Mouse (Mus musculus): ENCODE measurements around the gene Phospho1.

Phospho1 gene

DNA sequence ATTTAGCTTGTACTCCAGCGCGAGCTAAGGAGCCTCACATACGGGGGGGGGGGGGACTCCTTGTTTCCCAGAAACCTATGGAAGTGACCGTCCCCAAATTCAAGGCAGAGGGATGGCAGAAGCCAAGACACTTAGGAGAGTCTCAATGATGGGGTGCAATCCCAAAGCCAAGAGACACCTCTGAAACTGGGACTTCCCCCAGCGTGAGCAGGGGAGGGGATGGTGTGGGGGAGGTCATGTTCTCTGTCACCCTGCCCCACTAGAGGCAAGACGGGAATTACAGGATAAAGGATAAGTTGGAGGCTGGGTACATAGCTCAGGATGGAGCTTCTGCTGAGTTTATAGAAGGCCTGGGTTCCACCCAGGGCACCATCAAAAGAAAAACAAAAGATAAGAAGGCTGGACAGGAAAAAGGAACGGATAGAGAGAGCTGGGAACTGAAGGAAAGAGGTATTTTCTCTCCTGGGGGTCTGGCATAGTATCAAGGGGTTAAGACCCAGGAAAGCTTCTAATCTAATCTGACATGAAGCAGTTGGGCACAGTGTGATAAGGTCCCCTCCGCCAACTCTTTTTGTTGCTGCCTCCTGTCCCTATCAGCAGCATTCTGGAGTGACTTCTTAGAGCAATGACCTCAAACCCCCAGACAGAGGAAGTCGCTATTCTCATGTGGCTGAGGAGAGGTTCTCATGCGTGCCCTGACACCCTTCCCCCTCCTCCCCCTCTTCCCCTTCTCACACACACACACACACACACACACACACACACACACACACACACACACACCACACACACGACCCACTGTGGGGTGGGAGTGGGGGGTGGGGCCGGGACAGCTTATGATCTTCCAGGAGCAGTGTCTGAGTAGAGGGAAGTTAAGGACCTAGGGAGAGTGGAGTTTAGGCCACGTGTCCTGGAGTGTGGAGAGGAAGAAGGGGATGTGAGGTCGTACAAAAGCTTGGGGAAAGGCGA, 10.7 kb downstream of the Phospho1 start:
- DNase-seq = peak; percentile 50

DNA sequence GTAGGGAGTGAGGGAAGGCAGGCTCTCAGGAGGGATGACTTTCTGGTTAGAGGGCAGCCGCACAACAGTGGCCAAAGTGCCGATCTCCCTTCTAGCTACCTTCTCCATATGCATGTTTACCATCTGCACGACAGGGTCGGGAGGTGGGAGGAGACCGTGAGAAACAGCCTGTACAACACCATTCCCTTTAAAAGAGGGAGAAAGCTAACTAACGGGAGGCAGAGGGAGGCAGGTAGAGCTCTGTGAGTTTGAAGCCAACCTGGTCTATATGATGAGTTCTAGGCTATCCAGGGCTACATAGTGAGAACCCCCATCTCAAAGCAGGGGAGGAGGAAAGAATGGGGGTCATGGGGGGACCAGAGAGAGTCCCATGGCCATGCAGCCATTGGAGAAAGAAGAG, 11.5 kb downstream of the Phospho1 start:
- no peak for DNase-seq

DNA sequence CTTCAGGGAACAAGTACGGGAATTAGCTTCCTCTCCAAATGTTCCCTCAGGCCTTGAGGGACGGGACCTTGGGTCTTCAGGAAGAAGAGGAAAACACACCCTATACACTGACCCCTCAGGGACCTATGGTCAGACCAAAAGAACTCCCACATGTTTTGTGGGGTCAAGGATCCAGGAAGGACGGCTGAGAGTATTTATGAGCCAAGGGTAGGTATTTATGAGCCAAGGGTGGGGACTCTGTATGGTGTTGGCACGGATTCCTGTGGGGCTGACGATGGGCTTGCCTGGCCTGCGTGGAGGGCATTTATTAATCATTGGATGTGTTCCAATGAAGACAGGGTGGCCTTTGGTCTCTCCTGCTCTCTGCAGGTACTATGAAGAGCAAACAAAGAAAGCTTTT, 12.1 kb downstream of the Phospho1 start:
- peak; percentile 31 for DNase-seq

DNA sequence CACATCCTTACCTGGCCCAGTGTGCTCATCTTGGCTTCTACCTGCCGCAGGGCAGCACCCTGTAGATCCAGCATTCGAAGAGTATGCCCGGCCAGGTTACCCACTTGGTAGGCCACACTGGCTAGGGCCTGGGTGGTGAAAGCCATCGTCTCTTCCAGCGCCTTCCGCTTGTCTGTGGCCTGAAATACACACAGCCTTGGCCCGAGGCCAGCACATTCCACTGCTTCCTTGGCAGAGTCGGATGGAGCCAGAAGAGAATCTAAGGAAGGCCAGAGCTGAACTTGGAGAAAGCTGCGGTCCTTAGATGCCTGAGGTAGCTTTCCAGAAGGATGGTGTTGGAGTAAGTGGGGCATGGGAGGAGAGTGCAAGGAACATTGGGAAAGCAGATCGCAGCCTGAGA, 12.8 kb downstream of the Phospho1 start, which contains the start of gene Gngt2:
Gngt2 (plus strand) TSS at position 158 of the 400 bp plus-strand sequence.
- DNase-seq = peak; percentile 94

DNA sequence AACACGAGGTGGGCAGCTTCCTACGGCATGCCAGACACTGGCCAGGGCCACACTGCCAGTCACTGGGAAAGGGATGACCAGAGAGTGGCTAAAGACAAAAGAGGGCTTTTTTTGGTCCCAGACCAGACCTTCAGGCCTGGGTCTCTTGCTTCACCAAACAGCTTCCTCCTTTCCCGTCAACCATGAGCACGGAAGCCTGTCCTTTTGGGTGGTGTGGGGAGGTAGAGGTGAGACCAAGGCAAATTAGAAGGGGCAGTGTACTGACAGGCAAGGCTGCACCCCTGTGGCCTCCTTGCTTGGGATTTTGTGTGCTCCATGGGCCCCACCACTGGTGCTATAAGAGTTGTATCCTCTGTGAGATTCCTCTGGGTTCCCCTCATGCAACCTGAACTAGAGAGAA, 14.3 kb downstream of the Phospho1 start:
- DNase-seq = no peak

DNA sequence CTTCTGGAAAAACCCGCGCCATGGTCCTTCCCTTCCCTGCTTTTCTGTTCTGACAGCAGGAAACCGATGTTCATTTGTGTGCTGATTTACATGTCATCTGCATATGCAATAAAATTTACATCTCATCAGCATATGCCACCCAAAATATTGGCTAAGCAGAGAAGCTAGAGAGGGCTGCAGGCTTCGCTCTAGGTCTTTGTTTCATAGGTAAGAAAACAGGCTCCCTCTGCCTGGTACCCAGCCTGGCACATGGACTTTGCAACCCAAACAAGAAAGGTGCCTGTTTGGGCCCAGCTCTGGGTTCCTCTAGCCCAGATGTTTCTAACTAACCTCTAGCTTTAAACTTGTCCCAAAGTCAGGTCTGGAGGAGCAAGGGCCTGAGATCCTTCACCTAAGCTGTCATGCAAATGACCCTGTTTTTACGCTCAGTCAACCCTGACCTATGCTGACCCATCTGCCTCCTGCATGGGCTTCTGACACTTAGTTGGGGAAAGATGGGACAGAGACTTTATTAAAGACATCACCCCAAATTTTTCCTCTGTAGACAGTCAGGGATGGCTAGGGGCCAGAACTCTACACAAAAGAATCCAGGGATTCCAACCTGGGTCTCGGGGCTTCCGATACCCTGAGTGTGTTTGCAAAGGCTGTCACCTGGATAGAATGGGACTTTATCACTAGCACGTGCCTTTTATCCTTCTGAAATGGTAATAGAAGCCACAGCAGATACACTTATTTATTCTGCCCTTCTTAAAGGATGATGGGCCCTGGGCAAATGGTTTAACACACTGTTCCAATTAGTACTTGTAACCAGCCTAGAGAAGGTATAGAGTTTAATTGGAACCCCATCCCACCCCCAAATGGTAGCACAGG, 14.9 kb downstream of the Phospho1 start:
- no peak for DNase-seq

DNA sequence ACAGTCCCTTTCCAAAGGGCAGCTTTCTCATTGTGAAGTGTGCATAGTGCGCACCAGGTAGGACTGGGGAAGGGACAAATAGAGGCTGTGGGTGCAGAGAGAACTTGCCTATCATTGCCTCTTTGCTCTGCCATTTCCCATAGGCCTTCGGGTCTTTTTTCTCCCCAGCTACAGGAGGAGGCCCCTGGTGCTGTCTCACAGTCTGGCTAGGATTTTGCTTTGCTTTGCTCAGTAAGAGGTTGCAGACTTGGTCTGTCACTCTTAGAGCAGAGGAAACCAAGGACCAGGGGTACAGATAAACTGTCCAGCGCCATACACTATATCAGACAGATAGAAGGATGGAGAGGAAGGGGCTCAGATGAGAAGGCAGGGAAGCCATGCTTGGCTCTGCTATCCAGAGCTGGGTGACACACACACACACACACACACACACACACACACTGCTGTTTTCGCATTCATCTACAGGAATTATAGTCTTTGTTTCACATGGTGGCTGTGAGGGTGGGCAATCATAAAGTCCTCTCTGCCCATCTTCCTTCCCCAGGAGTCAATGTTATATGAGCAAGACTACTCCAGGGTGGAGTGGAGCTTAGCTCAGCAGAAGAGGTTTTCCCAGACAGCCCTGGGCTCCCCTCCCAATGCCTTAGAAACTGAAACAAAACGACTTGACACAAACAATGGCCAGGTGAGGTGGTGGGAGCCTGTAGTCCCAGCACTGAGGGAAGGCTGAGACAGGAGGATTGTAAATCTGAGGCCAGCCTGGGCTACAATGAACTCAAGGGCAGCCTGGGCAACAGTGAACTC, 16.6 kb downstream of the Phospho1 start:
- DNase-seq = no peak

DNA sequence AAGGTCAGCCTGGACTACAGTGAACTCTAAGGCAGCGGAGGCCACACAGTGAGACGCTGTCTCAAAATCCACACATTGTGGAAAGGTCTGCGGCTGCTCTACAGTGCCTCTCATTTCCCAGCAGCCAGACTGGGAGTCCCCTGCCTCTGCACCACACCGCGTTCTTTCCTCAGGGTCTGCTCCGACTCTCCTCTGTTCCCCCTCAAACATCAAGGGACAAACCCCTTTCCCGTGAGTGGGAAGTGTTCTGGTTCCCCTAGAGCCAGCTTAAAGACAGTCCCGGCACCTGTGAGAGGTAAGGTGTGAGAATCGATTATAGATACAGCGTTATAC, 17.2 kb downstream of the Phospho1 start:
- DNase-seq = no peak

DNA sequence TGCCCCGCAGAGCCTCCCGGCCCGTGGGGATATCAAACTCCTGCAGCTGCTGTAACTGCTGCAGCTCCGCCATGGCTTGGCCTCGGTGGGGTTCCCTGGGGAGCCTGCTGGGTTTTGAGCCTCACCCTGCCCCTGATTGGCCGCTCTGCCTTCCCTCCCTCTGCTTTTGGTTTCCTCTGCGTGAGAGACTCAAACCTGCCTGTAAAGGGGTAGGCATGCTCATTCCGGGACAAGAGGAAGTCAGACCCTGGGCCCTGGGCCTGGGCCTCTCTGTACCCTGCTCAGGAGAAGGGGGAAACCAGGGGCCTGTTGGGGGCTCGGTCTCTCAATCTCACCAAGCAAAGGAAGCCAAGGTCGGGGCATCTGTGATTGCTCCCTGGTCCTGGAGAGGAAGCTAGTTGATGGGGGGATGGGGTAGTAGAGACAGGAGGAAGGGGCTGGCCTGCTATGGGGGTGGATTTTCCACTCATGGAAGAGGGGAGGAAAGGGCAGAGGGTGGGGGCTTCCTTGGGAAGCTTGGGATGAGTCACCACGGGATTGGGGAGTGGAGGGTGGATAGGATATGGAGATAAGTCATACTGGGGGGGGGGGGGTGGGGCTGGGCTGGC, 17.9 kb downstream of the Phospho1 start, which contains the start of gene Abi3:
Abi3 (minus strand) TSS at position 403 of the 608 bp plus-strand sequence.
- DNase-seq = peak; percentile 81

DNA sequence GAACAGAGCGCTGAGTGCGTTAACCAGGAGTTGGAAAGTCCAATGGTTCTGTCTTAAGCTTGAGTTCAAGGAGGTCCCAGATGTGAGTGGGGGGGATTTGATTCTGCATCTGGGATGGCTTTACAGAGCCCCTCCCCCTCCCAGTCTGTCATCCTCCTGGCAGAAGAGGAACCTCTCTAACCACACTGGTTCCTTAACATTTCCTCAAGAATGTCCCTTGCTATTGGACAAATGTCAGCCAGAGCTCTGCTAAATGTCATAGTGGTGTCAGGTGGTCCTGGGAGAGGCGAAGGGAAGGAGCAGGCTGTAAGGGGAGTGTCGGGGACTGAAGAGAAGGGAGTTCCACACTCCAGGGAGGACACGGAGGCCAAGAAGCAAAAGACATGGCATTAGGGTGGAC, 18.7 kb downstream of the Phospho1 start:
- peak; percentile 42 for DNase-seq

DNA sequence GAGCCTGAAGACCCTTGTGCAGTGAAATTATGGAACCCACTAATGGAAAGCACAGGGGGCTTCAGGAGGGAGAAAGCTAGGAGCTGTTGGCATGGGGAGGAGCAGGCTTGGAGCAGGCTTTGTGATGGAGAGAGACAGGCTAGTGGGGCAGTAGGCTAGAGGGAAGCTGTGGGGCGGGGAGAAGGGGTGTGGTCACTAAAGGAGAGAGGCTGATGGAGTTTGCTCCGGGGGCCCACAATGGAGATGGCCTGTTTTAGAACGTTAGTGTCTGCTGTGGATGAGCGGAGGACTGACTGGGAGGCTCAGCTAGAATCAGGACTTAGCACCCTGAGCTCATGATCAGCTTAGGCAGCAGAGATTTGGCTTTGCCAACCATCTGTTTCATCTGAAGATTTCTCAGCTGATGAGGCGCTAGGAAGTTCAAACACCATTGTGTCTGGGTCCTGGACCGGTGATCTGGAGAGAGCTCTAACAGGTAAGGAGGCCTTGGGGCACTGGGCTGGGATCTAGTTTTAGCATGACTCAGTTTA, 19.2 kb downstream of the Phospho1 start:
- peak; percentile 46 for DNase-seq

DNA sequence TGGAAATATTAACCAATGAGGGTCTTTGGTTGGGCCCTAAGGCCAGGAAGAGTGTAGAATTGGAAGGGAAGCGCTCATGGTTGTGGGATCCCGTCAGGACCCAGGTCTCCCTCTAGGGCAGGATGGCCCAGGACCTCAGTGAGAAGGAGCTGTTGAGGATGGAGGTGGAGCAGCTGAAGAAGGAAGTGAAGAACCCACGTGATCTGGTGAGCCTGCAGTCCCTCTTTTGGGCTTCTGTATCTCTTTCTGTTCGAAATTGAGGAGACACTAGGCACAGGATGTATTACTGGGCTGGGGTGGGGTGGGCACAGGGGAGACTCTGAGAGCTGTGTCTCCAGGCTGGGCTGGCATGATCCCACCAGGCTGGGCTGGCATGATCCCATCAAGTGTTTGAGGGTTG, 20.6 kb downstream of the Phospho1 start:
- DNase-seq = no peak

DNA sequence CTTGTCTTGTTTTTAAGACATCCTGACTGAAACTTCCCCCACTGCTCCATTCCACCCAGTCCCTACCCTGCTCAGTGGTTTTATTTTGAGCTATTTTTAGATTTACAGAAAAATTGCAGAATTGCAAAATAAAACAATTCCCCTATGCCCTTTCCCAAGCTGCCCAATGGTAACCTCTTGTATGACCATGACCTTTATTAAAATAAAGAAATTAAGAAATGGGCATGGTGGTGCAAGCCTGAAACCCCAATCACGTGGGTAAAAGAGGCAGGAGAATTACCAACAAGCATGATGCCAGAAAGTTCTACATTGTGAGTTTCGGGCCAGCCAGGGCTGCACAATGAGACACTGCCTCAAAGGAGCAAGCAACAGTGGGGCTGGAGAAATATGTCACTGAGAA, 26.6 kb downstream of the Phospho1 start:
- no peak for DNase-seq

DNA sequence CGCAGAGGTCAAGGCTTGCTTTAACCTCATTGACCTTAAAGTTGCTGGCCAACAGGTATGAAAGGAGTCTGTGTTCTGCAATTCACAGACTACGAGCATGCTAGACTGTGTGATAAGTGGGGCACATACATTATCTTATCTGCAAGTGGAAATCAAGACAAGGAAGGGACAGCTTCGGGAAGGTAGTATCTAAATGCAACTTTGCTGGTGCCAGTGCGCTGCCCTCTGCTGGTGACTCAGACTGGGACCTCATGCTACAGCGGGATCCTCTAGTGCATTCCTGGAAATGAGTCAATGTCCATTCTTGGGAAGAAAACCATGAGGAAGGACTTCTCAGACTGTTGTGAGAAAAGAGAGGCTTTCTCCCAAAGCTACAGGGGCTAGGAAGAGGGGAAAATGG, 29.4 kb downstream of the Phospho1 start:
- peak; percentile 88 for DNase-seq

DNA sequence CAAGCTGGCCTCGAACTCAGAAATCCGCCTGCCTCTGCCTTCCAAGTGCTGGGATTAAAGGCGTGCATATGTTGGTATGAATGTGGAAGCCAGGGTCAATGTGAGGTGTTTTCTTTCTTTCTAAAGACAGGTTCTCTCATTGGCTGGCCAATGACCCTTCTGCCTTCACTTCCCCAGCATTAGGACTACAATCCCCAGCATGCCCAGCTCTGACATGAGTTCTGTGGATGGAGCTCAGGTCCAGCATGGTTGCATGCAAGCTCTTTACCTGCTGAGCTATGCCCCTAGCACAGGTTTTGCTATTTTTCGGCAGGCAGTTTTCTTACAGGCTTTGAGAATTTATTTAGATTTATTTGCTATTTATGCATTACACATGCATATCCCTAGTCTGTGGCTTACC, 33.0 kb downstream of the Phospho1 start:
- no peak for DNase-seq

DNA sequence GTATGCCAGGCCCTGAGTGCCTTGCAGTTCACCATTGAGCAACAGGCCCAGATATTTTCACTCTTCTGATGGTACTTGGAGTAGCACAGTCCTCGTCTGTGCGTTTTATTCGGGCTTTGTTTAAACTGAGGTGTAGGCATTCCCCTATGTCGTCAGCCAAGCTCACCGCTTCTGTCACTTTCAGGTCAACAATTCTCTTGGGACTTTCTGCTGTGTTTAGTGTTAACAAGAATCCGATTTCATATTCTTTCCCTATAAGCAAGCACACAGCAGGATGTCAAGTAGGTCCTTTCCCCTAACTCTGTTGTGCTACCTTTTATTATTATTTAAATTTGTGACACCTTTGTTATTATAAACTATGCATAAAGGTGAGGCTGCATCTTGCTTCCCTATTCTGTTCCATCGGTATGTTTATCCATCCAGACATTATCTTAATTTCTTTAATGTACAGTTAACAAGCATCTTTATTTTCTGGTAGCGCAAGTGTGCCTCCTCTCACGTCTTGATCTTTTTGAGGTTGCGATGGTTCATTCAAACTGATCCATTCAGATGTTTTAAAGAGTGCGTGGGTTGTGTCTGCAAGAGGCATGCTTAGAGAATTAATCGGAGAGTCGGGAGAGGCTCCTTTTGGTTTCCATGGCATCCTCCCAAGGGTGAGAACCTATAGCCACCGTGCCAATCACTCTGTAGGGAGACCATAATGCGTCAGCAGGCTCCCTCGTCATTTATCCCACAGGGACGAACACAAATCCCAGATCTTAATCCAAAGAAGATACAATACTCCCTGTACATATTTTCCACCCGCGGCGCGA, 33.6 kb downstream of the Phospho1 start:
- DNase-seq = peak; percentile 16

DNA sequence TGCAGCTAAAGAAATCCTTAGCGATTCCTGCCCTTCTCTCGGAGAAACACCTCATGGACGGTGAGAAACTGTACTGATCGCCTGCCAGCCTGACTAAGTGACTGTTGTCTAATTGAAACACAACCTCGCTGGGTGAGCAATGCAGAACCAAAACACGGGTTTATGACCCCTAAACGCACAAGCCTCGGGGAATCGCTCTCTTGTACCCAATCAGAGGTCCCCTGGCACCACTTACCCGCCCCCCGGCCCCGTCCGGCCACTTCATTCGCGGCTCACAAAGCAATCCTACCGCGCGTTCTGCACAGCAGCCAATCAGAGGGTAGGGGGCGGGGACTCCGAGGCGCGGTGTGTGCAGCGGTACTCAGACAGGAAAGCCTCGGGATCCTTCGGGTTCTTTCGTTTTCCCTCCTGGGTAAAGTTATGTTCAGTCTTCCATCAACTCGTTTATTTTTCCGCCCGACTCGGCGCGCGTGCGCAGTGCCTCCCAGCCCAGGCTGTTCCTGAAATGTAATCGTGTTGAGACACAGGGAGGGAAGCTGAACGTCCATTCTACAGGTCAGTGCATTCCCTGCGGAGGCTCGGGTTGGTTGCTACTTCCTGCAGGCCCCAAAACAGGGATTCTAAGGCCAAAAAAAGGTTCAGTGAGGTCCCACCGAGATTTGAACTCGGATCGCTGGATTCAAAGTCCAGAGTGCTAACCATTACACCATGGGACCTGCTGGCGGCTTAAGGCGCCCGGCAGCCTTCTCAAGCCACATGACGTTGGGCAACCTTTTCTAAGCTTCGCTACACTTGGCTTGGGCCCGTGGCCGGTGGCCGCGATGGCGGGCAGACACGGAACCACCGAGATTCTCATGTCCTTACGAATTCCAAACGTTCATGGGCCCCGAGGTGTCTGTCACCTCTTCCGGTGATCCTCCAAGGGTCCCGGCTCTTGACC, 34.5 kb downstream of the Phospho1 start:
- DNase-seq = peak; percentile 99

DNA sequence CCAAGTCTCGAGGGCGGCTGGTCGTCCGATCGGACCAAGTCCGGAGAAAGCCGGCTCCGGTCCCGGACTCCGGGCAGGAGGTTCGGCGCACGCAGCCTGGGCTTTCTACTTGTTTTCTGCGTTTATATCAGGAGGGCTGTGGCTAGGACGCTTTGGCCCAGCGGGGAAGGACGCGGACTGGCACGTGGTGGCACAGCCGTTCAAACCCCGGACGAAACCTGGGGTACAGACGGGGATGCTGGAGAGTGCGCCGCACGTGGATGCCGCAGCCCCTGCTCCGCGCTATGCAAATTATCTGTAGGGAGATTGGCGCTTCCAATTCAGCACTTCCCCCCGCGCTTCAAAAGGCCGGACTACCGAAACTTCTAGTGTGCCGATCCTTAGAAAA, 35.2 kb downstream of the Phospho1 start:
- DNase-seq = no peak

DNA sequence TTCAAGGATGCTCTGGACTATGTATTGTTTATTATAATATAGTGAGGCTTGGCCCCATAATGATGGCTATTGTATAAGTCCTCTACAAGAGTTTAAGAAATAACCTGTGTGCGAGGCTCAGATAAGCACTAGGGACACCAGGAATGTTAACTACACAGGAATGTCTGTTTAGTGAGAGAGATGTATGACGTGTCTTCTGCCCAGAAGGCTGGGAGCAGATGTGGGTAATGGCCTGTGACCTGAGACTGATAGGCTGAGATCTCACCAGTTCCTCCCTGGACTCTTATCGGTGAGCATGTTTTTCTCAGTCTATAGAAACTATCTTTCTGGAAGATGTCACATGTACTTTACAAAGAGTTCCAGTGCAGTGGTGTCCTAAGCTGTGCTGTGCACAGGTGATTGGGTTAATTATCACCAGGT, 35.8 kb downstream of the Phospho1 start:
- no peak for DNase-seq

DNA sequence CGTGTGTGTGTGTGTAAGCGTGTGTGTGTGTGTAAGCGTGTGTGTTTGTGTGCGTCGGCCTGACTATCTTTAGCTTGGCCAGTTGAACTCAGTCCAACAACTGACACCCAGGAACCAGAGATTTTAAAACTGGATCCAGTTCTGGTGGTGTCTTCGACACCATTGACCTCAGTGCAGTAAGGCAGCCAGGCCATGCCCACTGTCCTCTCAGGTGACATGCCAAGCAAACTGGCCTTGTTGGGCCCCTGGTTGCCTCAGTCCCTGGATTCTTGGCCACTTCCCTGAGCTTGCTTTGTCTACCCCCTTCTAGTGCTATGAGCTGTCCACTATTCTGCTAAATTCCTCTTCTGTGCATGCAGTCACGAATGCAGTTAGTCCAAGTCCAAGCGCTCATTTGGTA, 37.1 kb downstream of the Phospho1 start:
- DNase-seq = no peak
